Mouse (Mus musculus) heart, postnatal 4 days (tissue): ENCODE measurements at regions not wholly inside any gene's neighbourhood (a gene's known extent, or its start where the extent isn't known, plus 50 kb on each side); places are given as distances from the start of the nearest gene placed in this dataset.

Experiments
- DNase-seq: peaks from one replicate; pipeline ENCODE4 v3.0.0; 2021

- no peak for DNase-seq
These were observed 1096.2 kb upstream of the Tacstd2 start for GRCm38 (mm10) chr6:68631787-68632186.

DNA sequence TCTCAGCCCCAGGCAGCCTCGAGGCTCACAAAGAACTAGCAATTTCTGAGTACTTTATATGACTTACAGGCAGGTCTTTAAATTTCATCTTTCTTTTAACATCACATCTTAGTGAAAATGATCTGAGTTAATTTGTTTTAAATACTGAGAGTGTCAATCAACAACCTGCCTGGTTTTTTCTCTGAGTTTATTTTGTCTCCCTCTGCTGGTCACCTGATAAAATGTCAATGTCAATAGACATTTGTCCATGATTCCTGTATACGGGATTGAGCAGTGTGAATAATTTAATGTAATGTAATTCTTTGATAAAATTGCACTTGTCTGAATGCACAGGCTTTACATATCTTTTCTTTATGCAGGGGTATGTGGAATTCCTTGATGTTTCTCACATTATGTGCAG, 1070.4 kb upstream of the Tacstd2 start:
- no peak for DNase-seq
